Mouse (Mus musculus): ENCODE data around the gene Tmem79. TPM values are rescaled to one million over a fixed set of nuclear protein-coding genes. Genes with fewer than 3 reads are reported as not detected.
"Not testable (repeated sequence)": the region's sequence is repeated elsewhere in the genome, so short reads cannot be mapped to it uniquely, and the experiment has no call there.

Gene Tmem79
- total RNA-seq, 1 experiment from 2014 or later = 15.9 TPM

- not testable (repeated sequence) for DNase-seq
These were observed 50.4 kb downstream of the Tmem79 start for GRCm38 (mm10) chr3:88285565-88285895.

- DNase-seq = not testable (repeated sequence)
These were observed 51.0 kb downstream of the Tmem79 start for GRCm38 (mm10) chr3:88284815-88285564.

GRCm38 (mm10) chr3:88281141-88281916 is 54.6 kb downstream of the Tmem79 start:
- not testable (repeated sequence) for DNase-seq

GRCm38 (mm10) chr3:88280035-88280434 is 55.9 kb downstream of the Tmem79 start:
- no peak for DNase-seq

Other genes starting within 250 kb of the Tmem79 start
- 92.9 and 98.4 TPM in 2 replicates for gene Mef2d, start 193.8 kb downstream of the Tmem79 start, total RNA-seq (2021)
- gene Rhbg, start 81.4 kb downstream of the Tmem79 start, total RNA-seq (2021) = 0.86 and 2.1 TPM in 2 replicates
- gene Gm38392, start 48.9 kb downstream of the Tmem79 start, total RNA-seq (2021) = 0.96 and 1.5 TPM in 2 replicates
- gene Tsacc, start 39.1 kb downstream of the Tmem79 start, total RNA-seq (2021) = 8.3 and 9.7 TPM in 2 replicates
- 255 and 265 TPM in 2 replicates for gene Cct3, start 39.0 kb downstream of the Tmem79 start, total RNA-seq (2021)
- 139 and 159 TPM in 2 replicates for gene Glmp, start 11.1 kb downstream of the Tmem79 start, total RNA-seq (2021)
- gene Smg5, start 112 bp upstream of the Tmem79 start, total RNA-seq (2021) = 44.5 and 55.1 TPM in 2 replicates
- 3.0 TPM in 2 replicates for gene Paqr6, start 28.4 kb upstream of the Tmem79 start, total RNA-seq (2021)
- 0.67 and 0.94 TPM in 2 replicates for gene Bglap3, start 36.6 kb upstream of the Tmem79 start, total RNA-seq (2021)
- gene Bglap2, start 42.6 kb upstream of the Tmem79 start, total RNA-seq (2021) = not detected in 2 replicates
- gene Bglap, start 48.3 kb upstream of the Tmem79 start, total RNA-seq (2021) = 2.1 and 3.3 TPM in 2 replicates
- 57.0 and 58.2 TPM in 2 replicates for gene Pmf1, start 74.2 kb upstream of the Tmem79 start, total RNA-seq (2021)
- gene Slc25a44, start 89.0 kb upstream of the Tmem79 start, total RNA-seq (2021) = 46.7 and 51.7 TPM in 2 replicates
- gene Sema4a, start 125.0 kb upstream of the Tmem79 start, total RNA-seq (2021) = 11.0 and 11.5 TPM in 2 replicates
- gene Lmna, start 173.8 kb upstream of the Tmem79 start, total RNA-seq (2021) = 97.6 and 99.3 TPM in 2 replicates
- 4.2 and 4.4 TPM in 2 replicates for gene Mex3a, start 196.2 kb upstream of the Tmem79 start, total RNA-seq (2021)
- gene Rab25, start 212.2 kb upstream of the Tmem79 start, total RNA-seq (2021) = not detected in 2 replicates
- gene Lamtor2, start 216.9 kb upstream of the Tmem79 start, total RNA-seq (2021) = 133 and 138 TPM in 2 replicates
- 70.3 and 75.3 TPM in 2 replicates for gene Ubqln4, start 217.6 kb upstream of the Tmem79 start, total RNA-seq (2021)
- gene Ssr2, start 239.7 kb upstream of the Tmem79 start, total RNA-seq (2021) = 222 and 252 TPM in 2 replicates

Data from adrenal gland, postnatal 14 days (tissue).